Mouse (Mus musculus) limb, embryonic 13.5 days (tissue): Measurements from ENCODE around the gene Cenpv. TPM values are rescaled to one million over a fixed set of nuclear protein-coding genes. Genes with fewer than 3 reads are reported as not detected.

ENCODE experiments used
- ATAC-seq: fragments of 200-750 bp; cut with Nextera tagmentation; 2 replicates; pipeline ENCODE4 v1.8.0; 2017; ENCODE audit warnings: low read depth, moderate number of reproducible peaks, moderate TSS enrichment; ENCODE audit not compliant: low FRiP score
- H3K27ac ChIP-seq: fragments of 300-500 bp; sonication (generic); 2 replicates; pipeline ENCODE4 v1.5.1; 2015; ENCODE audit warnings: inconsistent platforms, mild to moderate bottlenecking, moderate library complexity
- H3K27me3 ChIP-seq: fragments of 300-500 bp; sonication (generic); 2 replicates; pipeline ENCODE4 v1.6.1; 2015; ENCODE audit warnings: mild to moderate bottlenecking, inconsistent platforms
- H3K36me3 ChIP-seq: fragments of 300-500 bp; sonication (generic); 2 replicates; pipeline ENCODE4 v1.6.1; 2015; ENCODE audit warnings: inconsistent platforms, mild to moderate bottlenecking, moderate library complexity
- H3K4me1 ChIP-seq: fragments of 300-500 bp; sonication (generic); 2 replicates; pipeline ENCODE4 v1.6.1; 2015; ENCODE audit warnings: inconsistent platforms
- H3K4me2 ChIP-seq: fragments of 300-500 bp; sonication (generic); replicated peaks from 2 replicates; pipeline ENCODE4 v1.6.1; 2015; ENCODE audit warnings: inconsistent platforms, mild to moderate bottlenecking, moderate library complexity
- H3K4me3 ChIP-seq: fragments of 300-500 bp; sonication (generic); 2 replicates; pipeline ENCODE4 v1.5.1; 2015; ENCODE audit warnings: moderate library complexity, mild to moderate bottlenecking, inconsistent platforms
- H3K9ac ChIP-seq: fragments of 300-500 bp; sonication (generic); 2 replicates; pipeline ENCODE4 v1.6.1; 2015; ENCODE audit warnings: mild to moderate bottlenecking, inconsistent platforms
- H3K9me3 ChIP-seq: fragments of 300-500 bp; sonication (generic); 2 replicates; pipeline ENCODE4 v1.6.1; 2016; ENCODE audit warnings: inconsistent platforms
- WGBS: fragments of 180-500 bp; shearing (Covaris S2); methylation state at CpG from one replicate; pipeline ENCODE4 v1.1.7; 2015; 5-methylcytosine and 5-hydroxymethylcytosine counted together
- polyA plus RNA-seq: library from polyadenylated mRNA; unstranded; fragments of >200 nt; fragmentation: Nextera tagmentation; extraction: Ambion mirVana; gene quantifications from 2 replicates; pipeline ENCODE4 v1.2.1, GENCODE M21; 2015

Gene Cenpv
- polyA plus RNA-seq, 1 experiment from 2014 or later, result 23.6 TPM

GRCm38 (mm10) chr11:62497181-62497580 is 41.9 kb downstream of the Cenpv start:
- no peak overlapping the region for H3K4me2 ChIP-seq
- ATAC-seq, result no peak
- WGBS, result 75% methylated on average over 3 of the region's 3 CpGs
- no peaks in the 10 kb centered on the region for H3K27me3 ChIP-seq
- H3K4me1 ChIP-seq, result peaks cover 9% of the 10 kb centered on the region
- H3K9me3 ChIP-seq, result no peaks in the 10 kb centered on the region
- no peak overlapping the region for H3K4me3 ChIP-seq
- H3K27ac ChIP-seq, result no peak overlapping the region
- H3K9ac ChIP-seq, result no peak overlapping the region
- no peaks in the 10 kb centered on the region for H3K36me3 ChIP-seq

DNA sequence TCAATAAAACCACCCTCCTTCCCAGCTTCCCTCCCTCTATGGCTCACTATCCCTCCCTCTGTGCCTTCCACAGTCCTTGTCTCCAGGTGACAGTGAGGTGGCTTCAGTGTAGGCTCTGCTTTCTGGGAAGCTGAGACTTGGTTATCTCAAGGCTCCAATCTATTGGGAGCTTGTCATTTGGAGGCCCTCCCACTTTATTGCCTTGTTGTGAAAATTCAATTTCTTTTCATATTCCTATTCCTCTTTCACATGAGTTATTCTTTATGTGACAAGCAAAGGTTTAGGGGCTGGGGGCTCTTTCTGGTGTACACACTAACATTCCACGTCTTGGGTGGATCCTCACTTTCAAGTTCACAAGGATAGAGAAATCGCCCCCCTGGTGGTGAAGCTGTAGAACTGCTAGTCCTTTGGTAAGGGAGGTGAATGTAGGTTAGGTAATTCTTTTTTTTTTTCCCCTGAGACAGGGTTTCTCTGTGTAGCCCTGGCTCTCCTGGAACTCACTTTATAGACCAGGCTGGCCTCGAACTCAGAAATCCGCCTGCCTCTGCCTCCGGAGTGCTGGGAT is 42.8 kb downstream of the Cenpv start:
- Histone ChIP-seq H3K4me1 (peaks cover 9% of the 10 kb centered on the region), H3K27ac (no peak overlapping the region), H3K4me2 (no peak overlapping the region), H3K4me3 (no peak overlapping the region), H3K9ac (no peak overlapping the region), H3K36me3 (no peaks in the 10 kb centered on the region), H3K9me3 (no peaks in the 10 kb centered on the region), H3K27me3 (no peaks in the 10 kb centered on the region)
- no peak for ATAC-seq
- WGBS, result 59% methylated on average over 5 of the region's 5 CpGs

- Histone ChIP-seq H3K4me3 (no peak overlapping the region), H3K4me1 (peaks cover 9% of the 10 kb centered on the region), H3K36me3 (no peaks in the 10 kb centered on the region), H3K9me3 (no peaks in the 10 kb centered on the region), H3K27me3 (no peaks in the 10 kb centered on the region), H3K4me2 (no peak overlapping the region), H3K27ac (peak overlapping the region; percentile 34), H3K9ac (no peak overlapping the region)
- no peak for ATAC-seq
- WGBS, result 30% methylated on average over 7 of the region's 10 CpGs
Measured at GRCm38 (mm10) chr11:62495276-62495801, 43.7 kb downstream of the Cenpv start.

DNA sequence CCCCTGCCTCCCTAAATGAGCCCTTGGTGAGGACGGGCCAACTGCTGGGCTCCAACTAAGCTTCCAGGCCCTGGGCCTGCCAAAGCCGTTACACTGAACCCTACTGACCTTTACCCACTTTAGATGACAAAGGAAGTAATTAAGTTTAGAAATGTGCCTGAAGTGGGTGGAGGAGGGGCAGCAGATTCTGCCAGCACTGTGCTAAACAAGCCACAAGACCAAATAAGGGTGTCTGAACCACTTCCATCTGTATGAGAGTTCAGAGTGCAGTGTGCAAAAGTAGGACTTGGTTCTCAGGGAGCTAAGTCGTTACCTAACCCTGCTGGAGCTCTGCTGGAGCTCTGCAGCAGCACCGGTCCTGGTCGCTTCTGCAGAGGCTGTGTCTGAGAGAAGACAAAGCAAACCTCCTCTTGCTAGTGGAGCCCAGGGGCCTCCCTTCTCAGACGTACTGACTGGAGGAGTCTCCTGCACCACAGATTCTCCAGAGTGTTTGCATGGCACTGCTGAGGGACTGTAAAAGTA is 44.2 kb downstream of the Cenpv start:
- Histone ChIP-seq H3K4me3 (no peak overlapping the region), H3K9ac (no peak overlapping the region), H3K27me3 (no peaks in the 10 kb centered on the region), H3K4me2 (no peak overlapping the region), H3K4me1 (peaks cover 9% of the 10 kb centered on the region), H3K9me3 (no peaks in the 10 kb centered on the region), H3K36me3 (no peaks in the 10 kb centered on the region), H3K27ac (peak overlapping the region; percentile 34)
- 5% methylated on average over 6 of the region's 6 CpGs for WGBS
- ATAC-seq, result no peak; the same call in 1 of the 2 replicates

DNA sequence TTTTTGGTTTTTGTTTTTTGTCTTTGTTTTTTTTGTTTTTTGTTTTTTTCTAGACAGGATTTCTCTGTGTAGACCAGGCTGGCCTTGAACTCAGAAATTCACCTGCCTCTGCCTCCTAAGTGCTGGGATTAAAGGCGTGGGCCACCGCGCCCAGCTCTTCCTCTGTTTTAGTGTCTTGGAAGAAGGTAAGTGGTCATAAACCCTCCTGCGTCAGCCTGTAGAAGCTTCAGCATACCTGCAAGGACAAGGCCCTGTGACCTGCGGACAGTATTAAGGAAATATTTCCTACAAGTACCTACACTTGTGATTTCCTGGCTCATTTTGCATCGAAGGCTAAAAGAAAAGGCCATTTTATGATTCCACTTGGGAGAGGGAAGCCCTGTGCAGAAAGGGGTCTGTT is 45.4 kb downstream of the Cenpv start:
- Histone ChIP-seq H3K4me1 (peaks cover 13% of the 10 kb centered on the region), H3K27ac (no peak overlapping the region), H3K9me3 (no peaks in the 10 kb centered on the region), H3K36me3 (no peaks in the 10 kb centered on the region), H3K9ac (no peak overlapping the region), H3K4me2 (no peak overlapping the region), H3K4me3 (no peak overlapping the region), H3K27me3 (no peaks in the 10 kb centered on the region)
- no peak for ATAC-seq
- WGBS, result 95% methylated on average over 6 of the region's 6 CpGs

- no peaks in the 10 kb centered on the region for H3K9me3 ChIP-seq
- peaks cover 4% of the 10 kb centered on the region; the same call in 1 of the 2 replicates for H3K4me1 ChIP-seq
- H3K27ac ChIP-seq, result no peak overlapping the region
- 94% methylated on average over 10 of the region's 10 CpGs for WGBS
- H3K4me2 ChIP-seq, result no peak overlapping the region
- H3K9ac ChIP-seq, result no peak overlapping the region
- no peaks in the 10 kb centered on the region for H3K36me3 ChIP-seq
- H3K4me3 ChIP-seq, result no peak overlapping the region
- ATAC-seq, result no peak
- no peaks in the 10 kb centered on the region for H3K27me3 ChIP-seq
Measured at GRCm38 (mm10) chr11:62487540-62488350, 51.3 kb downstream of the Cenpv start.

DNA sequence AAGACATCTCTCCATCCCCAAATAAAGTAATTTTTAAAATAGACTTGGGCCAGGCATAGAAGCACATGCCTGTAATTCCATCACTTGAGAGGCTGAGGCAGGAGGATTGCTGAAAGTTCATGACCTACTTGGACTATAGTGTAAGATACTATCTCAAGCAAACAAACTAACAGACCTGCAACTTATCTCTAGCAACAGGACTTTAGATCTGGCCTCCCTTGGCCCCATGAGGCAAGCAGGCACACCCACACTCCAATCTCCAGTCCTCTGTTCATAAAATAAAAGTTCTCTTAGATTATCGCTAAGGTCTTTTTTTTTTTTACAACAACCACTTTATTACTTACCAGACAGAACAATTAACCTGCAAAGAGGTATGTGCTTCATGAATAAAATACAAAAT is 52.1 kb downstream of the Cenpv start:
- H3K27me3 ChIP-seq, result no peaks in the 10 kb centered on the region
- H3K9me3 ChIP-seq, result no peaks in the 10 kb centered on the region
- H3K4me2 ChIP-seq, result no peak overlapping the region
- 68% methylated on average over 1 of the region's 1 CpGs for WGBS
- no peak for ATAC-seq
- H3K36me3 ChIP-seq, result no peaks in the 10 kb centered on the region
- peaks cover 4% of the 10 kb centered on the region; the same call in 1 of the 2 replicates for H3K4me1 ChIP-seq
- H3K9ac ChIP-seq, result no peak overlapping the region
- H3K27ac ChIP-seq, result no peak overlapping the region
- H3K4me3 ChIP-seq, result no peak overlapping the region

- H3K4me3 ChIP-seq, result no peak overlapping the region
- no peaks in the 10 kb centered on the region for H3K36me3 ChIP-seq
- H3K9me3 ChIP-seq, result no peaks in the 10 kb centered on the region
- 85% methylated on average over 5 of the region's 5 CpGs for WGBS
- no peak overlapping the region for H3K9ac ChIP-seq
- H3K27ac ChIP-seq, result no peak overlapping the region
- no peaks in the 10 kb centered on the region for H3K27me3 ChIP-seq
- H3K4me1 ChIP-seq, result no peaks in the 10 kb centered on the region
- no peak for ATAC-seq
- H3K4me2 ChIP-seq, result no peak overlapping the region
Measured at GRCm38 (mm10) chr11:62479581-62479980, 59.5 kb downstream of the Cenpv start.

- 70% methylated on average over 6 of the region's 6 CpGs for WGBS
- no peak overlapping the region for H3K27ac ChIP-seq
- H3K36me3 ChIP-seq, result no peaks in the 10 kb centered on the region
- H3K4me1 ChIP-seq, result no peaks in the 10 kb centered on the region
- no peaks in the 10 kb centered on the region for H3K27me3 ChIP-seq
- ATAC-seq, result no peak
- no peak overlapping the region for H3K4me3 ChIP-seq
- H3K4me2 ChIP-seq, result no peak overlapping the region
- H3K9me3 ChIP-seq, result no peaks in the 10 kb centered on the region
- H3K9ac ChIP-seq, result no peak overlapping the region
Measured at GRCm38 (mm10) chr11:62478931-62479330, 60.1 kb downstream of the Cenpv start.

DNA sequence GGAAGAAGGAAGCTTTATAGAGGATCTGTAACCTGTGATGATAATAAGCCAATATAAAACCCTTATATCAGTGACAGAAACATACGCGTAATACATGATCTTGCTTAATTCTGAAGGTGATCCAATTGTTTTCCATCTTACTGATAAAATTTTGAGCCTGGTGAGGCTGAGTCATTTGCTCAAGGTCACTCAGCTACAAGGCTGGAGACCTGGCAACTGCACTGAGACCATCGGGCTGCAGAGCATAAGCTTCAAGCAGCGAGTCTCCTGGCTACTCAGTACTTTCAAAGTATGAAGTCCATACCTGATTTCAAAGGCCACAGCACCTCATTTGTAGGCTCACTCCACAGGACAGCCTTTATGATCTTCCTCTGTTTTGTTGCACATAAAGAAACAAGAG is 62.9 kb downstream of the Cenpv start:
- no peak overlapping the region for H3K4me2 ChIP-seq
- H3K9me3 ChIP-seq, result no peaks in the 10 kb centered on the region
- no peaks in the 10 kb centered on the region for H3K36me3 ChIP-seq
- 91% methylated on average over 4 of the region's 4 CpGs for WGBS
- no peaks in the 10 kb centered on the region for H3K4me1 ChIP-seq
- H3K27ac ChIP-seq, result no peak overlapping the region
- no peak overlapping the region for H3K4me3 ChIP-seq
- H3K27me3 ChIP-seq, result no peaks in the 10 kb centered on the region
- no peak for ATAC-seq
- H3K9ac ChIP-seq, result no peak overlapping the region
